Mouse (Mus musculus) midbrain, embryonic 16.5 days (tissue): ENCODE measurements around the gene Tecr. TPM values are rescaled to one million over a fixed set of nuclear protein-coding genes. Genes with fewer than 3 reads are reported as not detected.
A peak's percentile ranks its signal among the peaks of the same experiment; 100 is the strongest.

Experiments
- ATAC-seq: fragments of 200-750 bp; cut with Nextera tagmentation; 2 replicates; pipeline ENCODE4 v1.8.0; 2017; ENCODE audit warnings: moderate TSS enrichment
- H3K27ac ChIP-seq: fragments of 300-500 bp; sonication (generic); 2 replicates; pipeline ENCODE4 v1.5.1; 2014; ENCODE audit warnings: mild to moderate bottlenecking, low read length, mixed read lengths
- H3K27me3 ChIP-seq: fragments of 300-500 bp; sonication (generic); 2 replicates; pipeline ENCODE4 v1.6.1; 2014; ENCODE audit warnings: low read depth, low read length, mixed read lengths; ENCODE audit not compliant: control insufficient read depth, insufficient read depth
- H3K36me3 ChIP-seq: fragments of 300-500 bp; sonication (generic); 2 replicates; pipeline ENCODE4 v1.6.1; 2014; ENCODE audit warnings: mild to moderate bottlenecking, low read length, moderate library complexity, mixed read lengths; ENCODE audit not compliant: control insufficient read depth, insufficient read depth
- H3K4me1 ChIP-seq: fragments of 300-500 bp; sonication (generic); 2 replicates; pipeline ENCODE4 v1.6.1; 2014; ENCODE audit warnings: mild to moderate bottlenecking, low read length, mixed read lengths; ENCODE audit not compliant: control insufficient read depth, insufficient read depth
- H3K4me2 ChIP-seq: fragments of 300-500 bp; sonication (generic); 2 replicates; pipeline ENCODE4 v1.6.1; 2014; ENCODE audit warnings: mild to moderate bottlenecking, low read length, mixed read lengths
- H3K4me3 ChIP-seq: fragments of 300-500 bp; sonication (generic); 2 replicates; pipeline ENCODE4 v1.5.1; 2014; ENCODE audit warnings: low read depth, mild to moderate bottlenecking, low read length, moderate library complexity, mixed read lengths
- H3K9ac ChIP-seq: fragments of 300-500 bp; sonication (generic); 2 replicates; pipeline ENCODE4 v1.6.1; 2014; ENCODE audit warnings: low read depth, low read length, mixed read lengths
- H3K9me3 ChIP-seq: fragments of 300-500 bp; sonication (generic); replicated peaks from 2 replicates; pipeline ENCODE4 v1.6.1; 2014; ENCODE audit warnings: mild to moderate bottlenecking, low read length, mixed read lengths; ENCODE audit not compliant: control insufficient read depth, poor library complexity, severe bottlenecking
- WGBS: fragments of 180-500 bp; shearing (Covaris S2); extraction: QIAGEN DNeasy Blood & Tissue Kit; methylation state at CpG from one replicate; pipeline ENCODE4 v1.1.7; 2014; 5-methylcytosine and 5-hydroxymethylcytosine counted together
- polyA plus RNA-seq: library from polyadenylated mRNA; unstranded; fragments of >200 nt; fragmentation: Nextera tagmentation; extraction: Ambion mirVana; gene quantifications from 2 replicates; pipeline ENCODE4 v1.2.1, GENCODE M21; 2015

Gene Tecr
- polyA plus RNA-seq: 1,093 and 1,247 TPM in 2 replicates

DNA sequence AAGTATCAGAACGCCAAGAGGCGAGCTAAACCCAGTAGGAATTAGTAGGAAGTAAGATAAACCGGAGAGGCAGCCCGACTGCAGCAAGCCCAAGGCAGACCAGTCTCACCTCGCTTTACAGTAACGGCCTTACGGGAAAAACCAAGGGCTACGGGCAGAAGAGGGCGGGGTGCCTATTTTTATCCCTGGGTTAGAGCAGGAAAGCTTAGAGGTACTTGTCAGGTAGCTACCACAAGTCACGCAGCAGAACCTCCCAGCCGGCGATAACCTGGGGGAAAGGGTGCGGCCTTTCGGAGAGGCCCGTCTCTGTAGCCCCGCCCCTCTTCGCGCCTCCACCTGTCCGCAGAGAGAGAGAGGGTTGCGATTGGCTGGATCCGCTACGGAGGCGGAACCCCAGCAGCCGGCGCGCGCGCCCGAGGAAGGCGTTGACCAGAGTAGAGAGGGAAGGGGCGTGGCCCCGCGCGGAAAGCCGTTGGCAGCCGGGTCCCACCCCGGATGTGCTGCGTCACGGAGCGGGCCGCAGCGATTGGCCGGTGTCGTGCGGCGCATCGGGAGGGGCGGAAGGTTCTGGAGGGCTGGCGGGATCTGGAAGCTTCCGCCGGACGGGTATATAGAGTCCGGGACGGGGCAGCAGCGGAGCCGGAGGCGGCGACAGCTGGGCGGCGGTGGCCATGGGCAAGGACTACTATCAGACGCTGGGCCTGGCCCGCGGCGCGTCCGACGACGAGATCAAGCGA is at the start of gene Tecr, which contains the start of gene Dnajb1:
Tecr (minus strand) TSS at position 311 of the 737 bp plus-strand sequence.
Dnajb1 (plus strand) TSS at position 533 of the 737 bp plus-strand sequence.
- Histone ChIP-seq H3K27ac (peak within 1 kb of the TSS; percentile 96), H3K4me2 (peak within 1 kb of the TSS; percentile 77)
- ATAC-seq: peak; percentile 97

DNA sequence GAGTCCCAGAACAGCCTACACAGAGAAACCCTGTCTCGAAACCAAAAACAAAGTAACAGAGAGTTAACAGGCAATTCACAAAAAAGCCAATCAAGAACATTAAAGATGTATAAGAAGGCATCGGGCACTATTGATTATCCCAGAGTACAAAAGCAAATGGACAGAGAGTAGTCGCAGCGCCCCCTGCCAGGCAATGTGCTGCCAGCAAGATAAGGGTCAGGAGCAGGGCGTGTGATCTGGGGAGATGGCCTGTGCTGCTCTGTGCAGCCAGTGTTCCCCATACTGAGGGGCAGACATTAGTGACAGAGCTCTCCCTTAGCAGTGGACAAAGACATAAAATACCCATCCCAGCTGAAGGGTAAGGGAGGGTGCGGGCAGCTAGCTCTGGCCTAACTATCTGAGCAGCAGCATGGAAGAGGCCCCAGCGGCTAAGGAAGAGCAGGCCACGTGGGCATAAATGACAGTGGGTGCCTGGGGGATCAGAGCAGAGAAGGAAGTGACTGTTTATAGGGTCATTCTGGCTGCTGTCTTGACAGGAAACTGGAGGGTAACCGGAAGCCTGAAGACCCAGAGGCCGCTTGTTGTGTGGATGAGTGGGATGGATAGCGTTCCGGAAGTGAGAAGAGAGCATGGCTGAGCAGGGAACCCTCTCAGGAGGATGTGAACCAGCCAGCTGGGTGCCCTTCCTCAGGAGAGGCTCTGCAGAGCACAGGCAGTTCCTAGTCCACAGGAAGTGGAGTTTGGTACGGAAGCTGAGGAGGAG is 48.9 kb upstream of the Tecr start:
- Histone ChIP-seq H3K4me1 (peaks cover 15% of the 10 kb centered on the region), H3K9ac (no peak overlapping the region), H3K36me3 (no peaks in the 10 kb centered on the region; the same call in 1 of the 2 replicates), H3K9me3 (no peaks in the 10 kb centered on the region), H3K27ac (no peak overlapping the region), H3K27me3 (no peaks in the 10 kb centered on the region), H3K4me3 (no peak overlapping the region), H3K4me2 (no peak overlapping the region)
- ATAC-seq: no peak
- 86% methylated on average over 13 of the region's 13 CpGs for WGBS

More for the DNA sequence above, at the start of gene Tecr, which contains the start of gene Dnajb1:
- peaks cover 20% of the 10 kb centered on the region for H3K4me1 ChIP-seq
- H3K9ac ChIP-seq: peak within 1 kb of the TSS; percentile 82
- H3K4me3 ChIP-seq: peak within 1 kb of the TSS; percentile 73
- WGBS: under 1% methylated on average over 57 of the region's 69 CpGs
- H3K9me3 ChIP-seq: no peaks in the 10 kb centered on the region
- 0 out of 2 replicates have a peak, but pooled peaks cover 5% of the 10 kb centered on the region for H3K36me3 ChIP-seq
- H3K27me3 ChIP-seq: no peaks in the 10 kb centered on the region

DNA sequence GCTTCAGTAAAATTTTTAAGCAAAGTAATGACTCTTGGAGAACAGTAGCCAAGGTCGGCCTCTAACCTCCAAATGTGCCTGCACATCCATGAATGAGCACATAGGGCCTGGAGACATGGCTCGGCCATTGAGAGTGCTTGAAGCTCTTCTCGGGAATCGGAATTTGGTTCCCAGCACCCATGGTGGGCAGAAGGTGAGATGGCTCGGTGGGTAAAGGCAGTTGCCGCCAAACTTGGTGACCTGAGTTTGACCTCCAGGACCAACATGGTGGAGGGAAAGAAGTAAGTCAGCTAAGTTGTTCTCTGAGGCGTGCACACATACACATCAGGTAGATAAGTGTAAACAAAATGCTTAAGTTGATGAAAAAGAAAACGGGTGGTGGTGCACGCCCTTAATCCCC is 48.3 kb upstream of the Tecr start:
- Histone ChIP-seq H3K27me3 (no peaks in the 10 kb centered on the region), H3K9me3 (no peaks in the 10 kb centered on the region), H3K36me3 (no peaks in the 10 kb centered on the region; the same call in 1 of the 2 replicates), H3K4me3 (no peak overlapping the region), H3K4me1 (peaks cover 14% of the 10 kb centered on the region), H3K9ac (no peak overlapping the region), H3K27ac (no peak overlapping the region), H3K4me2 (no peak overlapping the region)
- no peak for ATAC-seq
- 95% methylated on average over 9 of the region's 9 CpGs for WGBS

DNA sequence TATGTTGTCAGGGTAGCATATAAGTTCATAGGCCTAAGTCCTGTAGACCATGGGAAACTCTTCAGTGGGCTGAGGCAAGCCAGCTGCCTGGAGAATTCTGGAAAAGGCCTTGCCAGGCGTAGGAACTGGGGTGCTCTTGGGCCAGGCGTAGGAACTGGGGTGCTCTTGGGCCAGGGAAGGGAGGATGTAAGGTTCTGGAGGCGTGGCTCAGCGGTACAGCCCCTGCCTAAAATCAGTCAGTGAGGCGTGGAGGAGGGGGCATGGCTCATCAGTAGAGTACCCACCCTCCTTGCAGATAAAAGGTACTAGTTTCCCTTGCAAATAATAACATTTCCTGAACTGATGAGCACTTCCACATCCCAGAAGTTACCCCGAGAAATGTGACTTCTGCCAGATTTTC is 47.0 kb upstream of the Tecr start:
- H3K9me3 ChIP-seq: no peaks in the 10 kb centered on the region
- H3K4me2 ChIP-seq: no peak overlapping the region
- no peaks in the 10 kb centered on the region for H3K27me3 ChIP-seq
- no peaks in the 10 kb centered on the region; the same call in 1 of the 2 replicates for H3K36me3 ChIP-seq
- H3K27ac ChIP-seq: no peak overlapping the region
- H3K9ac ChIP-seq: no peak overlapping the region
- H3K4me1 ChIP-seq: peaks cover 12% of the 10 kb centered on the region
- WGBS: 97% methylated on average over 6 of the region's 6 CpGs
- no peak for ATAC-seq
- no peak overlapping the region for H3K4me3 ChIP-seq

DNA sequence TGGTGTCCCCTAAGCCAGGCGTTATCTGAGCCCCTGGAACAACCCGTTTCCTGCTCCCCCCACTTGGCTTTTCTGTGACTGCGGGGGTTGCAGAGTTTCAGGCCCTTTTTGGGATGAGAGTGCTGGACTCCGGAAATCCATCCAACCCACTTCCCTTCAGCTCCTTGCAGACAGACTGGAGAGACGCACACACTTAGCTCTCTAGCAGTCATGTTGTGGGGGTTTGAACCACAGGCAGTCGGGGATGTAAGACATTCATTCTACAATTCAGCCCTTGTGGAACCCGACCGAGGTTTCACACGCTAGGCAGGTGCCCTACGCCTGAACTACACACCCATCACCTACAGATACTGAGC is 45.9 kb upstream of the Tecr start:
- Histone ChIP-seq H3K27me3 (no peaks in the 10 kb centered on the region), H3K4me3 (peak overlapping the region; percentile 64), H3K27ac (no peak overlapping the region; the same call in 1 of the 2 replicates), H3K9me3 (no peaks in the 10 kb centered on the region), H3K4me2 (peak overlapping the region; percentile 74), H3K36me3 (no peaks in the 10 kb centered on the region; the same call in 1 of the 2 replicates), H3K4me1 (peaks cover 12% of the 10 kb centered on the region), H3K9ac (peak overlapping the region; percentile 83)
- ATAC-seq: no peak
- 43% methylated on average over 10 of the region's 10 CpGs for WGBS

DNA sequence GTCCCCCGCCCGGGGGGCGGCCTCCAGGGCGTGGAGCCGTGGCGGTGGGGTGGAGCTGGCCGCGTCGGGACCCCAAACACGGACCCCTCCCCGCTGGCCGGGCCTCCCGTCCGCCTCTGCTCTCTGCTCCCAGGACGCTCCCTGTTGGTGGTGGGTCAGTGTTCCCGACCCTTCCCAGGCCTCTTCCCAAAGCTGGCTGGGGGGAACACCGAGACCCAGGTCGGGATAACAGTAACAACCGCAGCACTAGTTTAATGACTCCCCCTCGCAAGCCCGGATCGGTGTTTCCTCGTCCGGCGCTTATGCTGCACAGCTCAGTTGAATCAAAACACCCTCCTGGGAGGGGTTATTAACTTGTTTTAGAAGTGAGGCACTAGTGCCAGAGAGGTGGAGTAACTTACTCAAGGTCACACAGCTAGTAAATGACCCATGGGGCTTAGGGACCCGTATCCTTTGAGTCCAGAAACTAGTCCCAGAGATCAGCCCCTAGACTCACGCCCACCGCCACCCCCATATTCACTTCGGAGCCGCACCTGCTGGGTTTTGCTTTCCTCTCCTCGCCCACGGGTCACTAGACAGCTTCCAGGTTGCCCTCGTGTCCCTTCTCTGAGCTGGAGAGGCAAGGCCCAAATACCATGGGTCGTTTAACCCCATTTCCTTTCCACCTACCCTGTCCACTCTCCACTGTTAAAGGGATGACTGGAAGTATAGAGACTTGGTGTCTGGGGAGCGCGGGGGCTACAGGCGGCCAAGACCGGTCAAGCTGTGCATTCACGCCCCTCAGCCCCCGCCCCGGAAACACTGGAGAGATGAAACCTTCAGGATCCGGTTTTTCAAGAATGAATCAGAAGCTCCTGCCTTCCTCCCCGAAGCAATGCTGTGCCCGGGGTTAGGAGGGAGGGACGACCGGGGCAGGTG is 45.2 kb upstream of the Tecr start:
- ATAC-seq: peak; percentile 57
- peak overlapping the region; percentile 72 for H3K27ac ChIP-seq
- H3K27me3 ChIP-seq: no peaks in the 10 kb centered on the region
- H3K9ac ChIP-seq: peak overlapping the region; percentile 83
- peak overlapping the region; percentile 74 for H3K4me2 ChIP-seq
- H3K4me1 ChIP-seq: peaks cover 12% of the 10 kb centered on the region
- H3K4me3 ChIP-seq: peak overlapping the region; percentile 64
- no peaks in the 10 kb centered on the region for H3K9me3 ChIP-seq
- H3K36me3 ChIP-seq: no peaks in the 10 kb centered on the region; the same call in 1 of the 2 replicates
- 2% methylated on average over 44 of the region's 46 CpGs for WGBS

DNA sequence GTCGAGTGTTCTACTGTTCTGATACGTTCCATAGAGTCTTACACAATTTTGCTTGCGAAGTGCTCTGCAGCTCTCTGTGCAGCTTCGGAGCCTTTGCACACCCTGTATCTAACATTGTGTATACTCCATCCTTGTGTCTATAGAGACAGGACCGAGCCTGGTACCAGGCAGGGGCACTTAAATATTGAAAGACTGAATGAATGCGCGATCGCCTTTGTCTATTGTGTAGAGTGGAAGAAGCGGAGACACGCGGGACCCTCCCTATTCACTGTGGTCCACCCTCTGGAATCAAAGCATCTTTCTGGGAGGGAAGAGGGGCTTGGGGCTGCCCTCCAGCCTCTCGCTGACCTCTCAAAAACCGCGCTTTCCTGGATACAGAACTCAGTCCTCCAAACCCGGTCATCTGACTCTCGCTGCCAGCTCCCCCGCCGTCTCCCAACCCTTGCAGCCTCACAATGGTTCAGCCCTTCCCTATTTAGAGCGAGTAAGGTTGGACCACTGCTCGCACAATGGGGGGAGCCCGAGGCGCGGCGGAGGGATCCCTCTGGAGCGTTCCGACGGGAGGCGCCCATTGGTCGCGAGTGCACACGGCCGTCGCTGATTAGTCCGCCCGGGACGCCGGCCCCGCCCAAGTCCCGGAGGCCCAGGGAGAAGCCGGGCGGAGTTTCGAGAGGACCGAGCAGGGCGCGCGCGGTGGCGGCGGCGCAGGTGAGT is 44.4 kb upstream of the Tecr start, which contains the start of gene Gipc1:
Gipc1 (plus strand) TSS at position 648 of the 714 bp plus-strand sequence.
- ATAC-seq: peak; percentile 96
- H3K9me3 ChIP-seq: no peaks in the 10 kb centered on the region
- peak within 1 kb of the TSS; percentile 83 for H3K9ac ChIP-seq
- H3K27ac ChIP-seq: peak within 1 kb of the TSS; percentile 82
- peaks cover 12% of the 10 kb centered on the region for H3K4me1 ChIP-seq
- H3K27me3 ChIP-seq: no peaks in the 10 kb centered on the region
- H3K36me3 ChIP-seq: no peaks in the 10 kb centered on the region
- peak within 1 kb of the TSS; percentile 74 for H3K4me2 ChIP-seq
- 4% methylated on average over 35 of the region's 50 CpGs for WGBS
- H3K4me3 ChIP-seq: peak within 1 kb of the TSS; percentile 64

DNA sequence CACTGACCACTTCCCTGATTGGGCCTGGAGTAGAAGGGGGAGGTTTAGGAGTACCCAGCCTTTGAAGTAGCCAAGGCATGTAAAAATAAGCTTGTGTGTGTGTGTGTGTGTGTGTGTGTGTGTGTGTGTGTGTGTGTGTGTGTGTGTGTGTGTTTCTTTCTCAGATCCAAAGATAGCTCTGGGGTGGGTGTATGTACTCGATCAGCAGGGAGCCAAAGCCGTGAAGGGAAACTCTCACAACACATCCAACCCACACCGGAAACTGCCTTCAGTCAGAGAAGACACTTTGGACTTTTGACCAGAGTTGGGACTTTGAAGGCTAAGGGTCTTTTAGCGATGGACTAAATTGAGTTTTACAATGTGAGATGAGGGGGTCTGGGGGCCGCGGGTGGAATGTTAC is 41.9 kb upstream of the Tecr start:
- no peaks in the 10 kb centered on the region for H3K9me3 ChIP-seq
- H3K9ac ChIP-seq: no peak overlapping the region
- 94% methylated on average over 6 of the region's 6 CpGs for WGBS
- peaks cover 12% of the 10 kb centered on the region for H3K4me1 ChIP-seq
- H3K4me2 ChIP-seq: no peak overlapping the region
- no peak overlapping the region for H3K4me3 ChIP-seq
- H3K27me3 ChIP-seq: no peaks in the 10 kb centered on the region
- H3K27ac ChIP-seq: no peak overlapping the region
- no peak for ATAC-seq
- H3K36me3 ChIP-seq: no peaks in the 10 kb centered on the region
